Mouse (Mus musculus) midbrain, postnatal 0 days (tissue): ENCODE measurements around the gene Cdc42ep3. TPM values are rescaled to one million over a fixed set of nuclear protein-coding genes. Genes with fewer than 3 reads are reported as not detected.

Source experiments
- ATAC-seq: fragments of 200-750 bp; cut with Nextera tagmentation; 2 replicates; pipeline ENCODE4 v1.8.0; 2017; ENCODE audit warnings: moderate number of reproducible peaks, mild to moderate bottlenecking, moderate TSS enrichment, moderate library complexity; ENCODE audit not compliant: low FRiP score
- DNase-seq: peaks from one replicate; pipeline ENCODE4 v3.0.0-alpha.2; 2015; ENCODE audit warnings: low spot score
- H3K27ac ChIP-seq: fragments of 300-500 bp; sonication (generic); 2 replicates; pipeline ENCODE4 v1.5.1; 2014; ENCODE audit warnings: low read depth, mild to moderate bottlenecking, low read length, mixed read lengths
- H3K27me3 ChIP-seq: fragments of 300-500 bp; sonication (generic); 2 replicates; pipeline ENCODE4 v1.6.1; 2014; ENCODE audit warnings: low read length, control low read depth, mixed read lengths; ENCODE audit not compliant: insufficient read depth
- H3K36me3 ChIP-seq: fragments of 300-500 bp; sonication (generic); 2 replicates; pipeline ENCODE4 v1.6.1; 2014; ENCODE audit warnings: low read length, control low read depth, mixed read lengths; ENCODE audit not compliant: insufficient read depth
- H3K4me1 ChIP-seq: fragments of 300-500 bp; sonication (generic); 2 replicates; pipeline ENCODE4 v1.6.1; 2014; ENCODE audit warnings: mild to moderate bottlenecking, control low read depth, antibody characterized with exemption, low read length, mixed read lengths; ENCODE audit not compliant: insufficient read depth
- H3K4me2 ChIP-seq: fragments of 300-500 bp; sonication (generic); 2 replicates; pipeline ENCODE4 v1.6.1; 2014; ENCODE audit warnings: low read depth, mild to moderate bottlenecking, low read length, mixed read lengths; ENCODE audit not compliant: poor library complexity, severe bottlenecking
- H3K4me3 ChIP-seq: fragments of 300-500 bp; sonication (generic); 2 replicates; pipeline ENCODE4 v1.5.1; 2014; ENCODE audit warnings: low read depth, mild to moderate bottlenecking, low read length, moderate library complexity
- H3K9ac ChIP-seq: fragments of 300-500 bp; sonication (generic); replicated peaks from 2 replicates; pipeline ENCODE4 v1.6.1; 2014; ENCODE audit warnings: mild to moderate bottlenecking, low read length, moderate library complexity, mixed read lengths; ENCODE audit not compliant: poor library complexity, severe bottlenecking
- H3K9me3 ChIP-seq: fragments of 300-500 bp; sonication (generic); 2 replicates; pipeline ENCODE4 v1.6.1; 2016; ENCODE audit warnings: low read length, control low read depth
- CTCF ChIP-seq: IDR thresholded peaks from 2 replicates; pipeline ENCODE4 v1.5.1; 2016; ENCODE audit warnings: antibody characterized with exemption, mild to moderate bottlenecking
- WGBS: fragments of 180-500 bp; shearing (Covaris S2); extraction: QIAGEN DNeasy Blood & Tissue Kit; methylation state at CpG from one replicate; pipeline ENCODE4 v1.1.7; 2014; 5-methylcytosine and 5-hydroxymethylcytosine counted together
- polyA plus RNA-seq: library from polyadenylated mRNA; unstranded; fragments of >200 nt; fragmentation: Nextera tagmentation; extraction: Ambion mirVana; gene quantifications from 2 replicates; pipeline ENCODE4 v1.2.1, GENCODE M21; 2015
- total RNA-seq: library from RNA; depleted of rRNA; stranded (reverse); fragments of >200 nt; gene quantifications from 2 replicates; pipeline ENCODE4 v1.2.3, GENCODE M21; 2014

Cdc42ep3 gene
- total and polyA plus RNA-seq, 2 experiments from 2014 or later: 26.4 to 37.6 TPM

DNA sequence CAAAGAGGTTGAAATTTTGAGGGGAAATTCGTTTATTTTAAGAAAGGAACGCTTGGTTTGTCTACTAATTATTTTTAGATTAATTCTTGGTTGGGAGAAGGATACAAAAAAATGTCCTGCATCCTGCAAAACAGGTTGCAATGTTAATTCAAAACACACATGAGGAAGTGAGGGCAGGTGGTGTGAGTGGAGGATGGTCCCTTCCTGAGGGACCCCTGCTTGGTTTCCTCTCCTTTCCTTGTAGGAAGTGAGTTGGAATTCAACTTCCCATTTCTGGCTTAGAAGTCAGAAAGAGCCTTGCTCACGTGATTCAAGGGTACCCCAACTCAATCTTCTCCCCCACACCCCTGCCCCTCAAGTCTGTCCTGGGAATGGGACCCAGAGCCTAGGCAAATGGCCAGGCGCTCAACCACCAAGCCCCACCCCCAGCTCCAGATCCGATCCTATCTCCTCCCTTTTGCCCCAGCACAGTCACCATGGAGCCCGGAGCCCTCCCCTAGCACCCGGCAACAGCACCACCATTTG, 12.9 kb downstream of the Cdc42ep3 start:
- no peak overlapping the region for H3K4me2 ChIP-seq
- no peaks in the 10 kb centered on the region; the same call in 1 of the 2 replicates for H3K4me1 ChIP-seq
- ATAC-seq (no peak), DNase-seq (no peak)
- no peak overlapping the region for H3K4me3 ChIP-seq
- WGBS: 69% methylated on average over 7 of the region's 7 CpGs
- no peak overlapping the region for H3K9ac ChIP-seq
- peaks cover 2% of the 10 kb centered on the region for H3K36me3 ChIP-seq
- no peaks in the 10 kb centered on the region for H3K27me3 ChIP-seq
- no peak overlapping the region for H3K27ac ChIP-seq
- no peaks in the 10 kb centered on the region for H3K9me3 ChIP-seq
- TF ChIP-seq CTCF: no peak

DNA sequence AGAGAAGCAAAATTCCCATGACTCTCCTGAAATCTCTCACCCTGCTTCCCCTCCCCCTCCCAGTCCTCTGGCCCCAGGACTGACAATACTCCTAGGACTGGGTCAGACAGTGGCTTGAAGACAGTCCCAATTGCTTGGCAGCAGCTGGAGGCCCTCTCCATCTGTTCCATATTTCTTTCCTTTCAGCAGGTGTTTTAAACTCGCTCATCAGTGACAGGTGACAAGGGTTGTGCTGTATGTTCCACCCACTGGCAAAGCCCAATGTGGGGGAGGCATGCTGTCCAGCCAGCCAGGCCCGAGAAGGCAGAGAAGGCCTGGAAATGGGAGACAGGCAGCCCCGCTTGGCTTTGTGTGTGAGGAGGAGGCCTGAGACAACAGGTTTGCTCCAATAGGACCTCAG, 17.4 kb downstream of the Cdc42ep3 start:
- no peak for TF ChIP-seq CTCF
- DNase-seq (no peak), ATAC-seq (no peak)
- Histone ChIP-seq H3K9me3 (no peaks in the 10 kb centered on the region), H3K9ac (no peak overlapping the region), H3K4me3 (no peak overlapping the region), H3K27me3 (no peaks in the 10 kb centered on the region), H3K4me1 (no peaks in the 10 kb centered on the region), H3K36me3 (peaks cover 14% of the 10 kb centered on the region), H3K4me2 (no peak overlapping the region), H3K27ac (no peak overlapping the region)
- WGBS: 83% methylated on average over 3 of the region's 3 CpGs

DNA sequence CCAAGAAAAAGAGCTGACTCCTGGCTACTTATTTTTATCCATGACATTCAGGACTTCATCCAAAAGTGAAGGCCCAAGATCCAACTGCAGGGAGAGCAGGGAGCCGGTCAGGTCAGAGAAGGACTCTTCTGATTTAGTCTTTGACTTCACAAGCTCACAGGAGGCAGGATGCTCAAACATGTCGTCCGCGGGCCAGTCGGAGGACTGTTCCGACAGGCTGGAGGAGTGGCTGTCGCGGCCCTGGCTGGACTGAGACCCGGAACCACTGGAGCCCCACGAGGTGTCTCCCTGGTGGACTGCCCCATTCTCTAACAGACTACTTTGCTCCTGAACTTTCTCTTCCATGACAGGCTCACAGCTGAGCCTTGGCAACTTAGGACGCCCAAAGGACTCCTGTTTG, 20.2 kb downstream of the Cdc42ep3 start:
- H3K9ac ChIP-seq: no peak overlapping the region
- 91% methylated on average over 11 of the region's 11 CpGs for WGBS
- no peaks in the 10 kb centered on the region for H3K4me1 ChIP-seq
- no peak for TF ChIP-seq CTCF
- ATAC-seq (no peak), DNase-seq (no peak)
- no peaks in the 10 kb centered on the region for H3K27me3 ChIP-seq
- H3K36me3 ChIP-seq: peaks cover 21% of the 10 kb centered on the region
- no peak overlapping the region for H3K27ac ChIP-seq
- H3K4me3 ChIP-seq: no peak overlapping the region
- no peak overlapping the region for H3K4me2 ChIP-seq
- no peaks in the 10 kb centered on the region for H3K9me3 ChIP-seq

DNA sequence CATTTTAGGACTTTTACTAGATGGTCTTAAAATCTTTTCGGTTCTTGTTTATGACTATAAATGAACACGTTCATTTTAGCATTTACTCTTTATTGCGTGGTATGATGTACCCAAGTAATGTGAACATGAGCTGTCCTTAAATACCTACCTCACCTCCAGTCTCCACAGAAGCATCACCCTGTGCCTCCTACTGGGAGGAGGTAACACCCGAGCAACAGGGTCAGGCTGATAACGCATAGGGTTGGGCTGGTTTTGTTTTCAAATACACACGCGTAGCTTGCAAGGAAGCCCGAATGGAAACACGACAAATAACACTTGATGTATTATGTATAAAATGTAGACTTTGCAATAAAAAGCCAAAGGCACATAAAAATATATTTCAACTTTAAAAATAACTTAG, 21.2 kb downstream of the Cdc42ep3 start:
- H3K4me3 ChIP-seq: no peak overlapping the region
- DNase-seq: no peak
- H3K27me3 ChIP-seq: no peaks in the 10 kb centered on the region
- peaks cover 21% of the 10 kb centered on the region for H3K36me3 ChIP-seq
- H3K4me2 ChIP-seq: no peak overlapping the region
- 92% methylated on average over 9 of the region's 9 CpGs for WGBS
- no peaks in the 10 kb centered on the region for H3K4me1 ChIP-seq
- no peaks in the 10 kb centered on the region for H3K9me3 ChIP-seq
- no peak for TF ChIP-seq CTCF
- H3K27ac ChIP-seq: no peak overlapping the region
- no peak overlapping the region for H3K9ac ChIP-seq
- no peak for ATAC-seq

DNA sequence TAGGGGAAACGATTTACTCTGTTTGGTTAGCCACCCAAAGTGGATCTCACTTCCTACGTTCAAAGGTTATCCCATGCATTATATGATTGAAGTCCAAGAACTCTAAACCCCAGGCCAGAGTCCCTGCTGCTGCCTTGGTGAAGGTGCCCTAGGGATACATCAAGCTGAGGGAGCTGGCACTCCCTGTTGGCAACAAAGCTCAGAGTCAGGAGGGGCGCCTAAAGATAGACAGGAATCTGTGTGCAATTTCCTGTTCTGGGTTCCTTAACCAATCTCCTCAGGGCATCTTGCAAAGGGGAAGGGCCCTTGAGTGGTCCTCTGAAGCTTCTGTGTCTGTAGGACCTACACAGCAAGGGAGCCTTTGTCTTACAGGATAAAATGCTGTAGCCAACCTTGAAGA, 22.0 kb downstream of the Cdc42ep3 start:
- TF ChIP-seq CTCF: no peak
- ATAC-seq (no peak), DNase-seq (no peak)
- H3K27ac ChIP-seq: no peak overlapping the region
- H3K9ac ChIP-seq: no peak overlapping the region
- H3K36me3 ChIP-seq: peaks cover 19% of the 10 kb centered on the region
- H3K4me2 ChIP-seq: no peak overlapping the region
- 91% methylated on average over 3 of the region's 3 CpGs for WGBS
- H3K4me3 ChIP-seq: no peak overlapping the region
- H3K9me3 ChIP-seq: no peaks in the 10 kb centered on the region
- no peaks in the 10 kb centered on the region for H3K27me3 ChIP-seq
- H3K4me1 ChIP-seq: no peaks in the 10 kb centered on the region

DNA sequence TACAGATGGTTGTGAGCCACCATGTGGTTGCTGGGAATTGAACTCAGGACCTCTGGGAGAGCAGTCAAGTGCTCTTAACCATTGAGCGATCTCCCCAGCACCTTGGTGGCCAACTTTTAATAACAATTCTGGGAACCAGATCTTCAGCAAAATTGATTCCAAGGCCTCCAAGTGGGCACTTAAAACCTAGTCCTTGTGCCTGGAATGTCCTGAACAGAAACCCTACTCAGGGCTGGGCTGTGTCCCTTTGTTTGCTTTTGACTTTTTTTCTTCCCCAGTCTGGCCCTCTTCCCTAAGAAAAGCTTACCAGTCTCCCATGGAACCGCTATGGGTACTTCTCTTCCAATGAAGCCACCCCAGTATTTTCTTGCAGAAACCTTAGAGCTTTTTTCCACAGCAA, 24.5 kb downstream of the Cdc42ep3 start:
- TF ChIP-seq CTCF: no peak
- DNase-seq: no peak
- peaks cover 16% of the 10 kb centered on the region for H3K36me3 ChIP-seq

More for the DNA sequence above, 24.5 kb downstream of the Cdc42ep3 start:
- WGBS: 98% methylated on average over 2 of the region's 2 CpGs
- H3K4me2 ChIP-seq: no peak overlapping the region
- H3K4me1 ChIP-seq: peaks cover 9% of the 10 kb centered on the region; the same call in 1 of the 2 replicates
- no peaks in the 10 kb centered on the region for H3K9me3 ChIP-seq
- H3K27ac ChIP-seq: no peak overlapping the region
- no peak overlapping the region for H3K9ac ChIP-seq
- no peaks in the 10 kb centered on the region for H3K27me3 ChIP-seq
- ATAC-seq: no peak
- no peak overlapping the region for H3K4me3 ChIP-seq
